Mouse (Mus musculus) WW6 (cell line): Measurements from ENCODE around the gene Btbd11.
A peak's percentile ranks its signal among the peaks of the same experiment; 100 is the strongest.

Source experiments
- DNase-seq: peaks from one replicate; pipeline ENCODE4 v3.0.0-alpha.2; 2013; ENCODE audit warnings: low read depth, low spot score

Btbd11 gene

GRCm38 (mm10) chr10:85522220-85522760 is 135.7 kb downstream of the Btbd11 start:
- DNase-seq: no peak

- DNase-seq: no peak
Measured at GRCm38 (mm10) chr10:85525267-85526015, 138.8 kb downstream of the Btbd11 start.

- no peak for DNase-seq
Measured at GRCm38 (mm10) chr10:85526657-85527056, 140.0 kb downstream of the Btbd11 start.

- no peak for DNase-seq
Measured at GRCm38 (mm10) chr10:85527722-85528121, 141.1 kb downstream of the Btbd11 start.

GRCm38 (mm10) chr10:85533192-85533710 is 146.6 kb downstream of the Btbd11 start:
- DNase-seq: no peak

GRCm38 (mm10) chr10:85538051-85538753 is 151.6 kb downstream of the Btbd11 start:
- no peak for DNase-seq

- DNase-seq: peak; percentile 83
Measured at GRCm38 (mm10) chr10:85539510-85540120, 153.0 kb downstream of the Btbd11 start.

- DNase-seq: no peak
Measured at GRCm38 (mm10) chr10:85540311-85541093, 153.9 kb downstream of the Btbd11 start.

GRCm38 (mm10) chr10:85541481-85541880 is 154.9 kb downstream of the Btbd11 start:
- DNase-seq: no peak

- no peak for DNase-seq
Measured at GRCm38 (mm10) chr10:85541892-85542630, 155.4 kb downstream of the Btbd11 start.

- no peak for DNase-seq
Measured at GRCm38 (mm10) chr10:85543281-85543680, 156.7 kb downstream of the Btbd11 start.

GRCm38 (mm10) chr10:85544991-85545390 is 158.4 kb downstream of the Btbd11 start:
- no peak for DNase-seq

- DNase-seq: no peak
Measured at GRCm38 (mm10) chr10:85555193-85555592, 168.6 kb downstream of the Btbd11 start.

GRCm38 (mm10) chr10:85561418-85561817 is 174.8 kb downstream of the Btbd11 start:
- no peak for DNase-seq

GRCm38 (mm10) chr10:85571456-85571855 is 184.8 kb downstream of the Btbd11 start:
- no peak for DNase-seq

- no peak for DNase-seq
Measured at GRCm38 (mm10) chr10:85572571-85572970, 186.0 kb downstream of the Btbd11 start.

GRCm38 (mm10) chr10:85577891-85578420 is 191.3 kb downstream of the Btbd11 start:
- no peak for DNase-seq

GRCm38 (mm10) chr10:85578571-85579465 is 192.2 kb downstream of the Btbd11 start:
- no peak for DNase-seq

- DNase-seq: no peak
Measured at GRCm38 (mm10) chr10:85587758-85588157, 201.1 kb downstream of the Btbd11 start.
